Mouse (Mus musculus) CH12.LX (cell line): ENCODE measurements around the gene Dnajc28. TPM values are rescaled to one million over a fixed set of nuclear protein-coding genes. Genes with fewer than 3 reads are reported as not detected.

ENCODE experiments used
- DNase-seq: peaks from one replicate; pipeline ENCODE4 v3.0.0-alpha.2; 2013; ENCODE audit errors: extremely low read depth
- H3K27ac ChIP-seq: 2 replicates; pipeline ENCODE4 v1.5.1; 2012; ENCODE audit warnings: low read depth, mild to moderate bottlenecking, control low read depth, moderate library complexity; ENCODE audit not compliant: insufficient read depth
- H3K27me3 ChIP-seq: replicated peaks from 2 replicates; pipeline ENCODE3; 2012; ENCODE audit warnings: inconsistent platforms
- H3K36me3 ChIP-seq, 2 experiments: replicated peaks in 1 of 2; 2 replicates each; pipeline versions ENCODE3 to v1.6.1; 2012; ENCODE audit warnings: inconsistent platforms in 1 of 2, low read length in 1 of 2, mild to moderate bottlenecking in 1 of 2, mixed read lengths in 1 of 2, moderate library complexity in 1 of 2; ENCODE audit not compliant: control insufficient read depth in 1 of 2, insufficient read depth in 1 of 2
- H3K4me1 ChIP-seq, 2 experiments: 2 replicates each; pipeline ENCODE4 v1.6.1; 2012; ENCODE audit warnings: inconsistent platforms in 1 of 2, moderate library complexity in 1 of 2; ENCODE audit not compliant: insufficient read depth in 2 of 2, control insufficient read depth in 1 of 2
- H3K4me2 ChIP-seq: 2 replicates; pipeline ENCODE4 v1.6.1; 2012; ENCODE audit warnings: low read depth, mild to moderate bottlenecking, control low read depth; ENCODE audit not compliant: poor library complexity, insufficient read depth, severe bottlenecking
- H3K4me3 ChIP-seq, 3 experiments: fragments of 150-350 bp in 1 of 3; sonication (generic) in 1 of 3; replicated peaks in 1 of 3; 2 replicates each; pipeline versions ENCODE3 to v1.5.1; 2011 to 2012; ENCODE audit warnings: low read depth in 2 of 3, low read length in 2 of 3, mild to moderate bottlenecking in 2 of 3, moderate library complexity in 2 of 3, control low read depth in 1 of 3, improper control_type of control experiment in 1 of 3, inconsistent platforms in 1 of 3, mixed read lengths in 1 of 3; ENCODE audit not compliant: poor library complexity in 1 of 3
- H3K79me2 ChIP-seq: replicated peaks from 2 replicates; pipeline ENCODE4 v1.6.1; 2012; ENCODE audit warnings: mild to moderate bottlenecking, moderate library complexity; ENCODE audit not compliant: control insufficient read depth, poor library complexity, insufficient read depth, severe bottlenecking; ENCODE audit errors: extremely low read depth
- H3K9ac ChIP-seq: 2 replicates; pipeline ENCODE4 v1.6.1; 2012; ENCODE audit warnings: low read depth, mild to moderate bottlenecking, control low read depth, moderate library complexity; ENCODE audit not compliant: insufficient read depth
- H3K9me3 ChIP-seq: replicated peaks from 2 replicates; pipeline ENCODE3; 2012; ENCODE audit warnings: low read length, inconsistent platforms, mixed read lengths
- BHLHE40 ChIP-seq: IDR thresholded peaks from 2 replicates; pipeline ENCODE4 v1.6.1; 2011; ENCODE audit warnings: mild to moderate bottlenecking, low read depth, low read length, improper control_type of control experiment
- CHD1 ChIP-seq: IDR thresholded peaks from 2 replicates; pipeline ENCODE4 v1.6.1; 2012; ENCODE audit warnings: low read depth, low read length, improper control_type of control experiment, inconsistent platforms
- CHD2 ChIP-seq: IDR thresholded peaks from 2 replicates; pipeline ENCODE4 v1.6.1; 2011; ENCODE audit warnings: low read length, improper control_type of control experiment
- CTCF ChIP-seq, 2 experiments: IDR thresholded peaks in 1 of 2; conservative IDR thresholded peaks in 1 of 2; 2 replicates each; pipeline ENCODE4 v1.5.1; 2011 to 2012; ENCODE audit warnings: low read depth in 2 of 2, low read length in 2 of 2, improper control_type of control experiment in 1 of 2, inconsistent platforms in 1 of 2, mild to moderate bottlenecking in 1 of 2, moderate library complexity in 1 of 2
- E2F4 ChIP-seq: IDR thresholded peaks from 2 replicates; pipeline ENCODE4 v1.6.1; 2011; ENCODE audit warnings: low read depth, low read length, improper control_type of control experiment; ENCODE audit not compliant: insufficient replicate concordance
- ELF1 ChIP-seq: IDR thresholded peaks from 2 replicates; pipeline ENCODE4 v1.6.1; 2014; ENCODE audit warnings: low read depth, mild to moderate bottlenecking, inconsistent platforms, low read length, improper control_type of control experiment
- EP300 ChIP-seq: IDR thresholded peaks from 2 replicates; pipeline ENCODE4 v1.6.1; 2011; ENCODE audit warnings: low read length, improper control_type of control experiment
- ETS1 ChIP-seq: conservative IDR thresholded peaks from 2 replicates; pipeline ENCODE4 v1.6.1; 2012; ENCODE audit warnings: low read depth, mild to moderate bottlenecking, inconsistent platforms, low read length, improper control_type of control experiment, moderate library complexity
- GABPA ChIP-seq: IDR thresholded peaks from 2 replicates; pipeline ENCODE4 v1.6.1; 2012; ENCODE audit warnings: low read depth, low read length, improper control_type of control experiment, inconsistent platforms; ENCODE audit not compliant: insufficient replicate concordance
- HCFC1 ChIP-seq: IDR thresholded peaks from 2 replicates; pipeline ENCODE4 v1.6.1; 2012; ENCODE audit warnings: low read depth, mild to moderate bottlenecking, inconsistent platforms, low read length, improper control_type of control experiment
- IRF4 ChIP-seq: IDR thresholded peaks from 2 replicates; pipeline ENCODE4 v1.6.1; 2014; ENCODE audit warnings: low read depth, mild to moderate bottlenecking, inconsistent platforms, low read length, improper control_type of control experiment
- JUND ChIP-seq: conservative IDR thresholded peaks from 2 replicates; pipeline ENCODE4 v1.6.1; 2011; ENCODE audit warnings: low read depth, low read length, improper control_type of control experiment
- KAT2A ChIP-seq: IDR thresholded peaks from 2 replicates; pipeline ENCODE4 v1.6.1; 2012; ENCODE audit warnings: low read length, improper control_type of control experiment, inconsistent platforms; ENCODE audit not compliant: insufficient replicate concordance
- MAFK ChIP-seq: IDR thresholded peaks from 2 replicates; pipeline ENCODE4 v1.6.1; 2011; ENCODE audit warnings: low read length, improper control_type of control experiment; ENCODE audit not compliant: insufficient replicate concordance
- MAZ ChIP-seq: IDR thresholded peaks from 2 replicates; pipeline ENCODE4 v1.6.1; 2012; ENCODE audit warnings: low read depth, mild to moderate bottlenecking, inconsistent platforms, low read length, improper control_type of control experiment, moderate library complexity
- MYC ChIP-seq: IDR thresholded peaks from 2 replicates; pipeline ENCODE4 v1.6.1; 2011; ENCODE audit warnings: low read depth, mild to moderate bottlenecking, improper control_type of control experiment, low read length
- NELFE ChIP-seq: IDR thresholded peaks from 2 replicates; pipeline ENCODE4 v1.6.1; 2011; ENCODE audit warnings: low read depth, low read length, improper control_type of control experiment
- NRF1 ChIP-seq: IDR thresholded peaks from 2 replicates; pipeline ENCODE4 v1.6.1; 2014; ENCODE audit warnings: low read depth, mild to moderate bottlenecking, inconsistent platforms, low read length, improper control_type of control experiment, moderate library complexity
- PAX5 ChIP-seq: IDR thresholded peaks from 2 replicates; pipeline ENCODE4 v1.6.1; 2012; ENCODE audit warnings: low read length, inconsistent platforms, mixed read lengths
- POLR2A ChIP-seq: IDR thresholded peaks from 2 replicates; pipeline ENCODE4 v1.6.1; 2011; ENCODE audit warnings: low read depth, mild to moderate bottlenecking, improper control_type of control experiment, low read length
- POLR2AphosphoS2 ChIP-seq: IDR thresholded peaks from 2 replicates; pipeline ENCODE4 v1.6.1; 2011; ENCODE audit warnings: low read depth, low read length, improper control_type of control experiment
- RAD21 ChIP-seq: IDR thresholded peaks from 2 replicates; pipeline ENCODE4 v1.6.1; 2011; ENCODE audit warnings: low read depth, mild to moderate bottlenecking, low read length, improper control_type of control experiment, moderate library complexity
- RCOR1 ChIP-seq: conservative IDR thresholded peaks from 2 replicates; pipeline ENCODE4 v1.6.1; 2012; ENCODE audit warnings: low read depth, mild to moderate bottlenecking, inconsistent platforms, low read length, improper control_type of control experiment
- SIN3A ChIP-seq: IDR thresholded peaks from 2 replicates; pipeline ENCODE4 v1.6.1; 2012; ENCODE audit warnings: low read length, improper control_type of control experiment, inconsistent platforms
- SMC3 ChIP-seq: IDR thresholded peaks from 2 replicates; pipeline ENCODE4 v1.6.1; 2011; ENCODE audit warnings: low read depth, low read length, improper control_type of control experiment
- TBP ChIP-seq: conservative IDR thresholded peaks from 2 replicates; pipeline ENCODE4 v1.6.1; 2011; ENCODE audit warnings: low read depth, low read length, improper control_type of control experiment
- TCF12 ChIP-seq: IDR thresholded peaks from 2 replicates; pipeline ENCODE4 v1.6.1; 2014; ENCODE audit warnings: low read depth, mild to moderate bottlenecking, inconsistent platforms, low read length, improper control_type of control experiment
- UBTF ChIP-seq: IDR thresholded peaks from 2 replicates; pipeline ENCODE4 v1.6.1; 2012; ENCODE audit warnings: low read depth, mild to moderate bottlenecking, inconsistent platforms, low read length, improper control_type of control experiment, moderate library complexity
- USF1 ChIP-seq: IDR thresholded peaks from 2 replicates; pipeline ENCODE4 v1.6.1; 2014; ENCODE audit warnings: low read depth, mild to moderate bottlenecking, inconsistent platforms, low read length, improper control_type of control experiment
- ZC3H11A ChIP-seq: IDR thresholded peaks from 2 replicates; pipeline ENCODE4 v1.6.1; 2012; ENCODE audit warnings: low read depth, mild to moderate bottlenecking, inconsistent platforms, low read length, improper control_type of control experiment
- ZKSCAN1 ChIP-seq: IDR thresholded peaks from 2 replicates; pipeline ENCODE4 v1.6.1; 2012; ENCODE audit warnings: low read depth, inconsistent platforms, low read length, improper control_type of control experiment, borderline replicate concordance
- dilution Hi-C: fragments of 300-500 bp; cut with MboI; formaldehyde crosslinking; loops from 2 replicates; pipeline ENCODE4 v1.14.3; 2020; ENCODE audit warnings: low sequenced_read_pairs; ENCODE audit not compliant: extremely low pct_unique_long_range_greater_than_20kb, extremely low pct_ligation_motif_present
- in situ Hi-C: fragments of 300-500 bp; cut with MboI; formaldehyde crosslinking; loops from 3 replicates; pipeline ENCODE4 v1.14.3; 2019; ENCODE audit warnings: low sequenced_read_pairs, low pct_ligation_motif_present, low pct_unique_long_range_greater_than_20kb, mixed read lengths
- polyA plus RNA-seq: library from polyadenylated mRNA; unstranded; fragments of >175 nt; gene quantifications from 2 replicates; pipeline ENCODE4 v1.2.1, GENCODE M21; 2012; ENCODE audit warnings: low read depth; ENCODE audit not compliant: insufficient read length
- total RNA-seq, 2 experiments: library from RNA; depleted of rRNA; stranded (reverse); fragments of 300-350 nt in 1 of 2; fragments of >200 nt in 1 of 2; gene quantifications; 2 replicates each; pipeline ENCODE4 v1.2.3; 2012 to 2014

Gene Dnajc28
- total and polyA plus RNA-seq, 3 experiments: 0.47 to 1.8 (median 0.97) TPM

- Histone ChIP-seq H3K9me3 (no peaks in the 10 kb centered on the region), H3K79me2 (no peaks in the 10 kb centered on the region), H3K9ac (no peak overlapping the region), H3K36me3 (peaks cover 51 to 57% of the 10 kb centered on the region in 2 experiments), H3K4me2 (no peak overlapping the region), H3K27me3 (no peaks in the 10 kb centered on the region), H3K4me3 (no peak overlapping the region), H3K27ac (peak overlapping the region; percentile 2; the same call in 1 of the 2 replicates), H3K4me1 (peaks cover 5 to 26% of the 10 kb centered on the region in 2 experiments; a peak in 3 of 4 replicates)
- dilution Hi-C loops (no loop called here), in situ Hi-C loops (no loop called here)
- peak; percentile 79 for DNase-seq
- TF ChIP-seq MAFK (peak; percentile 100), POLR2A (peak; percentile 23; the same call in 1 of the 2 replicates), NELFE (no peak), ELF1 (no peak), NRF1 (no peak), RCOR1 (no peak), CTCF (conservative IDR thresholded peaks at IDR 0.05 in 1 of 2, IDR thresholded peaks at IDR 0.05 in 1 of 2; ENCODE audit: low read depth in 2 of 2, low read length in 2 of 2) (no peak), CHD2 (no peak), UBTF (no peak), MAZ (no peak), CHD1 (no peak), SIN3A (no peak), TCF12 (no peak), RAD21 (no peak), ETS1 (peak; percentile 78), ZKSCAN1 (no peak), SMC3 (no peak), PAX5 (no peak), MYC (no peak), EP300 (no peak), HCFC1 (peak; percentile 9; the same call in 1 of the 2 replicates), GABPA (no peak), E2F4 (no peak), ZC3H11A (no peak), JUND (no peak), KAT2A (no peak), BHLHE40 (no peak), POLR2AphosphoS2 (peak; percentile 64; the same call in 1 of the 2 replicates), TBP (no peak), IRF4 (no peak), USF1 (no peak)
These were observed 1.4 kb upstream of the Dnajc28 start for GRCm38 (mm10) chr16:91620185-91620584.
